Mouse (Mus musculus): ENCODE data around the gene Smpdl3b.
"Not testable (repeated sequence)": the region's sequence is repeated elsewhere in the genome, so short reads cannot be mapped to it uniquely, and the experiment has no call there.

The Smpdl3b gene

DNA sequence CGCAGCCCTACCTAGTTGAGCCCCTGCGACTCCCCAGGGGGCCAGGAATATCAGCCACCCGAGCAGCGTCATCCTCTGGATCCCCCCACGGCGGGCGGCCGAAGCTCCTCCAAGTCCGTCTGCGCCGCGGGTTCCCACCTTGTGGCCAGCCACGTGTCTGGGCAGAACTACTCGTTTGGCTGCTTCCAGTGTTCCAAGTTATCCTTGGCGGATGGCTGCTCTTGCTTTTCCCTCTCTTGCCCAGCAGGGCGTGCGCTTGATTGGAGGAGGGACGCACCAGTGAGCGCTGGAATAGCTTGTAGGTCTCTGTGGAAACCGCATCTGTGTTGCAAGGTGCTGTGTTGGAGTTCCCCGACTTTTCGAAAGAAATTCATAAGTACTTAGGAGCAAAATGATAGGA is at the start of gene Smpdl3b:
Smpdl3b (minus strand) TSS at position 279 of the 400 bp plus-strand sequence.
- in situ Hi-C loops (cut with MboI; ENCODE audit: low pct_unique_long_range_greater_than_20kb in 1 of 2, low sequenced_read_pairs in 2 of 2, unreplicated experiment in 1 of 2) = no loop called here

- in situ Hi-C loops (cut with MboI; ENCODE audit: low pct_unique_long_range_greater_than_20kb in 1 of 2, low sequenced_read_pairs in 2 of 2, unreplicated experiment in 1 of 2) = no loop called here
Measured at GRCm38 (mm10) chr4:132806620-132807191, 49.7 kb upstream of the Smpdl3b start.

- in situ Hi-C loops (cut with MboI; ENCODE audit: low pct_unique_long_range_greater_than_20kb in 1 of 2, low sequenced_read_pairs in 2 of 2, unreplicated experiment in 1 of 2) = no loop called here
Measured at GRCm38 (mm10) chr4:132805599-132806197, 48.6 kb upstream of the Smpdl3b start.

GRCm38 (mm10) chr4:132805146-132805545 is 48.1 kb upstream of the Smpdl3b start:
- in situ Hi-C loops (cut with MboI; ENCODE audit: low pct_unique_long_range_greater_than_20kb in 1 of 2, low sequenced_read_pairs in 2 of 2, unreplicated experiment in 1 of 2) = no loop called here

- in situ Hi-C loops (cut with MboI; ENCODE audit: low pct_unique_long_range_greater_than_20kb in 1 of 2, low sequenced_read_pairs in 2 of 2, unreplicated experiment in 1 of 2) = no loop called here
Measured at GRCm38 (mm10) chr4:132804331-132804730, 47.3 kb upstream of the Smpdl3b start.

GRCm38 (mm10) chr4:132803876-132804275 is 46.8 kb upstream of the Smpdl3b start:
- in situ Hi-C loops (cut with MboI; ENCODE audit: low pct_unique_long_range_greater_than_20kb in 1 of 2, low sequenced_read_pairs in 2 of 2, unreplicated experiment in 1 of 2) = no loop called here

DNA sequence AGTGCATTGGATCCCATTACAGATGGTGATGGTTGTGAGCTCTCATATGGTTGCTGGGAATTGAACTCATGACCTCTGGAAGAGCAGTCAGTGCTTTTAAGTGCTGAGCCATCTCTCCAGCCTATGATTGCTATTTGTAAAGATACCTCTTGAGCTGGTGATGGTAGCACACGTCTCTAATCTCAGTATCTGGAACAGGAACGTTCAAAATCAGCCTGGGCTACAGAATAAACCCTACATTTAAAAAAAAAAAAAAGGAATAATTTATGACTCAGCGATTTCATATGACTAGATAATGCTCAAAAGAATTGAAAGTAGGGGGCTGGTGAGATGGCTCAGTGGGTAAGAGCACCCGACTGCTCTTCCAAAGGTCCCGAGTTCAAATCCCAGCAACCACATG is 46.2 kb upstream of the Smpdl3b start:
- in situ Hi-C loops (cut with MboI; ENCODE audit: low pct_unique_long_range_greater_than_20kb in 1 of 2, low sequenced_read_pairs in 2 of 2, unreplicated experiment in 1 of 2) = no loop called here

DNA sequence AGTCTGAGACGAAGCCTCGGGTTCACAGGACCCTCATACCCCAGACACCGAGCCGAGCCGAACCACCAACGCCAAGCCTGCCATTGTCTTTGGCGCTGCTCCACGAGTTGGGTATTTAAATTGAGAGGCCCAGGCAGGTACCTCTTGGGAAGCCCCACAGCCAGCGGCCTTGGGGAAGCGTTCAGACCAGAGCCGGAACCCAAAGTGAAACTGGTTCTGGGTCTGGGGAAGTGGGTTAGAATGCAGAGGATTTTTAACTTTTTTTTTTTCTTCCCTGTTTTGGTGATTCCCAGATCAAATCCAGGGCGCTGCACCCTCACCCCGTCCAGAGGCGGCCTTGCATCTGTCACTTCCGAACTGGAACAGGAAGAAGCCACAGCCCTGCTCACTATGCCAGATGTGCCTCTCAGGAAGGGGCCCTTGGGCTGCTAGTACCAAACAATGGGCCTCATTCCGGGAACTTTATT is 45.2 kb upstream of the Smpdl3b start:
- in situ Hi-C loops (cut with MboI; ENCODE audit: low pct_unique_long_range_greater_than_20kb in 1 of 2, low sequenced_read_pairs in 2 of 2, unreplicated experiment in 1 of 2) = no loop called here

DNA sequence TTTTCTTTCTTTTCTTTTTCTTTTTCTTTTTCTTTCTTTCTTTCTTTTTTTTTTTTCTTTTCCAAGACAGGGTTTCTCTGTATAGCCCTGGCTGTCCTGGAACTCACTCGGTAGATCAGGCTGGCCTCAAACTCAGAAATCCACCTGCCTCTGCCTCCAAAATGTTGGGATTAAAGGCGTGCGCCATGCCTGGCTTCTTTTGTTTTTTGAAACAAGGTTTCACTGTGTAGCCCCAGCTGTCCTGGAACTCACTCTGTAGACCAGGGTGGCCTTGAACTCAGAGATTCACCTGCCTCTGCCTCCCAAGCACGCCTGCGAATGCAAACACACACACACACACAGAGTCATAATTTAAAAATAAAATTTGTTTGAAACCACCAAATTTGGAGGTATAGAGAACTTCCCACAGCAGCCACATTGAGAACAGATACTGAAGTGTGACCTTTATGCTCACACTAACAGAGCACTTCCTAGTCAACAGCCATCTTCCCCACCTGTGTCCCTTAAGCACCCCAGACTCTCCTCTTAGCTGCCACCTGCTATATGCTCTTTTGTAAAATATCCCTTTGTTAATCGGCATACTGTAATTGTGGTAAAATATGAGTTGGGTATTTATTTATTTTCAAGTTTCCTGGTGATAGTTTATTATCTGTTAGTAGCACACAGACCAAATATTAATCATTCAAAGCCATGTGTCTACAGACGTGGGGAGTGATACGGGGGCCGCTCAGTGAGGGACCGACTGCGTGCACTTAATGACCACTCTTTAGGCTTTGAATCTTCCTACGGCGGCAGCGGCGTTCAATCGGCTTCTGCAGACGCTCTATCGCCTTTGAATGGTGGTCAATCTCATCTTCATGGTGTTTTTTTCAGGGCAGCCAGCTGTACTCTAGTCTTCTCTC is 44.4 kb upstream of the Smpdl3b start:
- in situ Hi-C loops (cut with MboI; ENCODE audit: low pct_unique_long_range_greater_than_20kb in 1 of 2, low sequenced_read_pairs in 2 of 2, unreplicated experiment in 1 of 2) = no loop called here

GRCm38 (mm10) chr4:132799845-132800244 is 42.8 kb upstream of the Smpdl3b start:
- in situ Hi-C loops (cut with MboI; ENCODE audit: low pct_unique_long_range_greater_than_20kb in 1 of 2, low sequenced_read_pairs in 2 of 2, unreplicated experiment in 1 of 2) = no loop called here

DNA sequence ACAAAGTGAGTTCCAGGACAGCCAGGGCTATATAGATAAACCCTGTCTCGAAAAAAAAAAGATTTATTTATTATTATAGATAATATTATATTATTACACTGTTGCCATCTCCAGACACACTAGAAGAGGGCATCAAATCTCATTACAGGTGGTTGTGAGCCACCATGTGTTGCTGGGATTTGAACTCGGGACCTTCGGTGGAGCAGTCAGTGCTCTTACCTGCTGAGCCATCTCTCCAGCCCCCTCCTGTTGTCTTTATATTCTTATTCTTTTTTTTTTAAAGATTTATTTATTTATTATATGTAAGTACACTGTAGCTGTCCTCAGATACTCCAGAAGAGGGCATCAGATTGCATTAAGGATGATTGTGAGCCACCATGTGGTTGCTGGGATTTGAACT is 41.6 kb upstream of the Smpdl3b start:
- in situ Hi-C loops (cut with MboI; ENCODE audit: low pct_unique_long_range_greater_than_20kb in 1 of 2, low sequenced_read_pairs in 2 of 2, unreplicated experiment in 1 of 2) = not testable (repeated sequence)

DNA sequence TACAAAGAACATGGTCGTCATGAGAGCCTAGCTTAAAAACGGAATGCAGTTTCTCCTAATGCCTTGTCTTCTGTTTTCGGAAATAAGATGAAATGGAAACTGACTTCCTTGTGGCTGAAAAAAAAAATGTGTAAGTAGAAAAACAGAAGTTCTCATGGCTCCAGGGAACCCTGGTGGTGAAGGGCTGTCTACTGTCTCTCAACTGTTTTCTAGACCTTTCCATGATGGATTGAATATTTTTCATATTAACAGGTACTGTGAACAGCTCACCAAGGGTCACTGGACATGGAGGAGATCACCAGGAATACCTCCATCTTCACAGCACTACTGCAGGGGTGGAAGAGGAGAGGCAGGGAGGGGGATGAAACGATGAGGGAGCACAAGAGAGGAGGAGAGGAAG is 41.0 kb upstream of the Smpdl3b start:
- in situ Hi-C loops (cut with MboI; ENCODE audit: low pct_unique_long_range_greater_than_20kb in 1 of 2, low sequenced_read_pairs in 2 of 2, unreplicated experiment in 1 of 2) = no loop called here

- in situ Hi-C loops (cut with MboI; ENCODE audit: low pct_unique_long_range_greater_than_20kb in 1 of 2, low sequenced_read_pairs in 2 of 2, unreplicated experiment in 1 of 2) = no loop called here
Measured at GRCm38 (mm10) chr4:132797461-132797860, 40.4 kb upstream of the Smpdl3b start.

DNA sequence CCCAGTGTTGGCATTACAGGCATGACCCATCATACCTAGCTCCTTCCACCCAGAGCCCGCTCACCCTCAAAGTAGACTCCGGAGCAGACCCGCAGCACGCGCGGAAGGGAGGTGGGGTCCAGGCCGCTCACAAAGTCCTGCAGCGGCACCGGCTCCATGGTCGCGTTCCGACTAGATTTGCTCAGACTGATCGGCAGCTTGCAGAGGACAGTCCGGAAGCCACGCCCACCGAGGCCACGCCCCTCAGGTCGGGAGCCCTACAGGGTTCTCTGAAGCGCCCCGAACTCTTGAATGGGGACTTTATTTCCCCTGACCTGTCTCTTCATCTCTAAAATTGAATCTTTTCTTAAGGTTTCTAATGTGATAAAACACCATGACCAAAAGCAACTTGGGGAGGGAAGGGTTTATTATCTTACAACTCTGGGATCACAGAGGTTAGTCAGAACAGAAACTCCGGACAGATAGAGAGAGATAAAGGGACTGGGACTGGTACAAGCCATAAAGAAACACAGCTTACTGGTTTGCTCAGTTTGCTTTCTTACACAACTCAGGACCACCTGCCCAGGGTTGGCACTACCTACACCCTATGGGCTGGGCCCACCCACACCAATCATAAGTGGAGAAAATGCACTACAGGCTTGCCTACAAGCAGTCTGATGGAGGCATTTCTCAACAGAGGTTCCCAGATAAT is 39.3 kb upstream of the Smpdl3b start, which contains the start of gene Themis2:
Themis2 (minus strand) TSS at position 192 of the 691 bp plus-strand sequence.
- in situ Hi-C loops (cut with MboI; ENCODE audit: low pct_unique_long_range_greater_than_20kb in 1 of 2, low sequenced_read_pairs in 2 of 2, unreplicated experiment in 1 of 2) = no loop called here

DNA sequence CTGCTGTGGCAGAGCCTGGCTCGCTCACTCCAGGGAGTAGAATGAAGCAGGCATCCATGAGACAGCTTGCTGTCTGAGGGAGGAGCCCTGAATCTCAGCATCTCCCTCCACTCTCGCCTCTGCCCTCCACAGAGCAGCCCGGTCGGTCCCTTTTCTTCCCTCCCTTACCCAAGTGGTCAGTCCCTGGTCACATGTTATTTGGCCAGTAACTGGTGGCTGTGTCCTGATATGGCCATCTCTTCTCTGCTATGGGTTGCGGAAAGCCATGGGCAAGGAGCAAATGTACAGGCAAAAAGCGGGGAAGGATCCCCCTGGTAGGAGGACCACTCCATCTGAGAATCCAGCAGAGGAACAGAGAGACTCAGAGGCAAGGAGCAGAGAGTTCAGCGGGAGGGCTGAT is 38.1 kb upstream of the Smpdl3b start:
- in situ Hi-C loops (cut with MboI; ENCODE audit: low pct_unique_long_range_greater_than_20kb in 1 of 2, low sequenced_read_pairs in 2 of 2, unreplicated experiment in 1 of 2) = no loop called here

GRCm38 (mm10) chr4:132794760-132795159 is 37.7 kb upstream of the Smpdl3b start:
- in situ Hi-C loops (cut with MboI; ENCODE audit: low pct_unique_long_range_greater_than_20kb in 1 of 2, low sequenced_read_pairs in 2 of 2, unreplicated experiment in 1 of 2) = no loop called here

DNA sequence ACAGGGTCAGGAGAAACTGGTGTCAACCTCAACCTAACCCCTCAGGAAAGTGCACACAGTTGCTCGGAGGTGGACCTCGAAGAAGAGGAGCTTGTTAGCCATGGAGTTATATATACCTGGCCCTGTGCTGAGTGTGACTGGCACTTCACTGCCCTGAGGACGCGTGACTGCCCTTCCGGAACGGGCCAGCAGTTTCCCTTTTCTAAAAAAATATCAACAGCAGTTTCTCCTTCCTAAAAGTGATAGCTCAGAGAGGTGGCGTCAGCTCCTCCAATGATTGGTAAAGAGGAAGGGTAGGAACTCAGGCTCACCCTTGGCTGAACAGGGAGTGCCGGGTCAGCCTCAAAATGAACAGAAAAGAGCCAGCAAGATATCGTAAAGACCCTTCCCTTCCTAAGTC is 37.0 kb upstream of the Smpdl3b start:
- in situ Hi-C loops (cut with MboI; ENCODE audit: low pct_unique_long_range_greater_than_20kb in 1 of 2, low sequenced_read_pairs in 2 of 2, unreplicated experiment in 1 of 2) = no loop called here

- in situ Hi-C loops (cut with MboI; ENCODE audit: low pct_unique_long_range_greater_than_20kb in 1 of 2, low sequenced_read_pairs in 2 of 2, unreplicated experiment in 1 of 2) = not testable (repeated sequence)
Measured at GRCm38 (mm10) chr4:132793322-132794004, 36.4 kb upstream of the Smpdl3b start.

Data from mouse embryonic stem cell (cell line).